Mouse (Mus musculus) spleen, adult 2 months (tissue): ENCODE measurements around the gene Pxn. TPM values are rescaled to one million over a fixed set of nuclear protein-coding genes. Genes with fewer than 3 reads are reported as not detected.
A peak's percentile ranks its signal among the peaks of the same experiment; 100 is the strongest.

Experiments used
- DNase-seq, 2 experiments: peaks; one replicate each; pipeline versions ENCODE4 v3.0.0 to v3.0.0-alpha.2; 2012 to 2021; ENCODE audit warnings: low spot score in 2 of 2, low read depth in 1 of 2
- H3K27ac ChIP-seq: fragments of 200-500 bp; 2 replicates; pipeline ENCODE4 v1.5.1; 2012; ENCODE audit warnings: low read length, inconsistent platforms; ENCODE audit not compliant: insufficient read depth
- H3K27me3 ChIP-seq: fragments of 200-500 bp; 2 replicates; pipeline ENCODE4 v1.6.1; 2012; ENCODE audit warnings: mild to moderate bottlenecking, moderate library complexity, low read length, inconsistent platforms; ENCODE audit not compliant: control insufficient read depth, insufficient read depth
- H3K36me3 ChIP-seq: fragments of 200-500 bp; 2 replicates; pipeline ENCODE4 v1.6.1; 2012; ENCODE audit warnings: mild to moderate bottlenecking, low read length, inconsistent platforms; ENCODE audit not compliant: control insufficient read depth, insufficient read depth
- H3K4me1 ChIP-seq: fragments of 200-500 bp; 2 replicates; pipeline ENCODE4 v1.6.1; 2011; ENCODE audit warnings: inconsistent platforms; ENCODE audit not compliant: control insufficient read depth, insufficient read depth, insufficient read length
- H3K4me3 ChIP-seq: fragments of 200-500 bp; 2 replicates; pipeline ENCODE4 v1.5.1; 2011; ENCODE audit warnings: mild to moderate bottlenecking, inconsistent platforms; ENCODE audit not compliant: insufficient read depth, insufficient read length; ENCODE audit errors: extremely low read depth
- CTCF ChIP-seq: fragments of 200-500 bp; IDR thresholded peaks from 2 replicates; pipeline ENCODE4 v1.5.1; 2011; ENCODE audit warnings: mild to moderate bottlenecking, inconsistent platforms; ENCODE audit not compliant: insufficient read depth, insufficient read length, insufficient replicate concordance; ENCODE audit errors: extremely low read depth
- POLR2A ChIP-seq: fragments of 200-500 bp; IDR thresholded peaks from 2 replicates; pipeline ENCODE4 v1.6.1; 2011; ENCODE audit warnings: low read depth, low read length, inconsistent platforms
- WGBS: fragments of 180-500 bp; shearing (Covaris S2); methylation state at CpG from one replicate; pipeline ENCODE4 v1.1.7; 2018; 5-methylcytosine and 5-hydroxymethylcytosine counted together
- polyA plus RNA-seq: library from polyadenylated mRNA; depleted of rRNA; stranded (reverse); fragments of >200 nt; gene quantifications from 2 replicates; pipeline ENCODE4 v1.2.3, GENCODE M21; 2012; rRNA removed

The Pxn gene
- 63.8 and 76.1 TPM in 2 replicates for polyA plus RNA-seq

- WGBS: under 1% methylated on average over 48 of the region's 74 CpGs
- Histone ChIP-seq H3K4me1 (peaks cover 19% of the 10 kb centered on the region; the same call in 1 of the 2 replicates), H3K36me3 (no peaks in the 10 kb centered on the region), H3K27me3 (no peaks in the 10 kb centered on the region; the same call in 1 of the 2 replicates), H3K27ac (peak within 1 kb of the TSS; percentile 80), H3K4me3 (peak within 1 kb of the TSS; percentile 89)
- DNase-seq: peak; percentile 77 to 90
- TF ChIP-seq CTCF: peak; percentile 97
- TF ChIP-seq POLR2A: peak; percentile 93
Measured at GRCm38 (mm10) chr5:115506454-115507201, at the start of gene Pxn. Gene Pxn, plus strand, starts transcription at chr5:115506676.

GRCm38 (mm10) chr5:115458918-115459317, 47.6 kb upstream of the Pxn start:
- WGBS: 72% methylated on average over 13 of the region's 13 CpGs
- no peak for DNase-seq

GRCm38 (mm10) chr5:115464408-115465115, 41.9 kb upstream of the Pxn start:
- 86% methylated on average over 18 of the region's 18 CpGs for WGBS
- H3K36me3 ChIP-seq: no peaks in the 10 kb centered on the region
- H3K27ac ChIP-seq: no peak overlapping the region
- no peak for DNase-seq
- H3K4me3 ChIP-seq: no peak overlapping the region
- no peaks in the 10 kb centered on the region for H3K4me1 ChIP-seq
- TF ChIP-seq CTCF: no peak
- 0 out of 2 replicates have a peak, but pooled peaks cover 1% of the 10 kb centered on the region for H3K27me3 ChIP-seq

More at GRCm38 (mm10) chr5:115458918-115459317, 47.6 kb upstream of the Pxn start:
- Histone ChIP-seq H3K36me3 (no peaks in the 10 kb centered on the region), H3K27me3 (no peaks in the 10 kb centered on the region), H3K4me3 (no peak overlapping the region), H3K4me1 (no peaks in the 10 kb centered on the region), H3K27ac (no peak overlapping the region)
- TF ChIP-seq POLR2A (no peak), CTCF (no peak)

- 41% methylated on average over 9 of the region's 9 CpGs for WGBS
Measured at GRCm38 (mm10) chr5:115465642-115466420, 40.6 kb upstream of the Pxn start, which contains the start of gene Pla2g1b. Gene Pla2g1b, plus strand, starts transcription at chr5:115466262.

GRCm38 (mm10) chr5:115469791-115470190, 36.7 kb upstream of the Pxn start:
- Histone ChIP-seq H3K27ac (no peak overlapping the region), H3K27me3 (0 out of 2 replicates have a peak, but pooled peaks cover 1% of the 10 kb centered on the region), H3K4me1 (no peaks in the 10 kb centered on the region), H3K36me3 (no peaks in the 10 kb centered on the region), H3K4me3 (no peak overlapping the region)
- DNase-seq: no peak
- TF ChIP-seq POLR2A: no peak
- no peak for TF ChIP-seq CTCF
- WGBS: 76% methylated on average over 6 of the region's 6 CpGs

More at GRCm38 (mm10) chr5:115465642-115466420, 40.6 kb upstream of the Pxn start, which contains the start of gene Pla2g1b:
- Histone ChIP-seq H3K27me3 (0 out of 2 replicates have a peak, but pooled peaks cover 1% of the 10 kb centered on the region), H3K36me3 (no peaks in the 10 kb centered on the region), H3K4me3 (no peak within 1 kb of the TSS), H3K4me1 (no peaks in the 10 kb centered on the region), H3K27ac (no peak within 1 kb of the TSS)
- no peak for DNase-seq
- TF ChIP-seq CTCF (no peak; the same call in 1 of the 2 replicates), POLR2A (no peak)

GRCm38 (mm10) chr5:115470766-115471531, 35.5 kb upstream of the Pxn start:
- Histone ChIP-seq H3K27ac (no peak overlapping the region), H3K27me3 (0 out of 2 replicates have a peak, but pooled peaks cover 1% of the 10 kb centered on the region), H3K4me1 (no peaks in the 10 kb centered on the region), H3K36me3 (no peaks in the 10 kb centered on the region), H3K4me3 (no peak overlapping the region)
- TF ChIP-seq POLR2A (no peak), CTCF (peak; percentile 56; the same call in 1 of the 2 replicates)
- 34% methylated on average over 20 of the region's 20 CpGs for WGBS
- peak in 1 of 2 experiments; percentile 56 for DNase-seq
